In genomic region chr7:127192989-127193388, GRCm38 (mm10) we compare ENCODE assay signal across 25 mouse cellular contexts. TPM values are rescaled to one million over a fixed set of nuclear protein-coding genes. Genes with fewer than 3 reads are reported as not detected.
DNase-seq lines count a peak whose midpoint lies in the region; ATAC-seq and TF ChIP-seq lines count a peak whose summit lies in the region.
"Had no signal": no experiment of that assay in that cellular context is flagged by ENCODE, and none has a peak within 500 bp of the region (broad histone marks: within the 10 kb centered on the region; RNA-seq: fewer than 3 reads in every experiment).

No protein-coding gene starts in this region.

- peaks cover 13% of the 10 kb centered on the region for H3K4me1 ChIP-seq in heart, embryonic 11.5 days (ENCODE audit: control insufficient read depth, insufficient read depth, low read length)
- peaks cover 7% of the 10 kb centered on the region for H3K4me1 ChIP-seq in liver, adult 2 months (ENCODE audit: control insufficient read depth, insufficient read depth, low read length)
- H3K4me1 ChIP-seq in liver, embryonic 12.5 days, result peaks cover 46% of the 10 kb centered on the region

- H3K9ac ChIP-seq in heart, embryonic 11.5 days (ENCODE audit: low read depth, low read length), result 0 out of 2 replicates have a peak overlapping the region, but pooled peaks have one; percentile 22
- no peak overlapping the region for H3K9ac ChIP-seq in liver, adult 2 months (ENCODE audit: low read depth, low read length)
- H3K9ac ChIP-seq in liver, embryonic 12.5 days, result no peak overlapping the region
- H3K9ac ChIP-seq: forebrain, embryonic 12.5 days; hindbrain, embryonic 15.5 days; liver, postnatal 0 days; neural tube, embryonic 13.5 days; stomach, embryonic 15.5 days had no signal

- no peak overlapping the region for H3K4me3 ChIP-seq in heart, embryonic 11.5 days (ENCODE audit: low read depth, low read length)
- H3K4me3 ChIP-seq in liver, adult 2 months (ENCODE audit: insufficient read depth, low read depth, low read length), result no peak overlapping the region
- no peak overlapping the region for H3K4me3 ChIP-seq in liver, embryonic 12.5 days
- H3K4me3 ChIP-seq: forebrain, embryonic 12.5 days; gastrocnemius, adult 2 months; heart, embryonic 10.5 days; hindbrain, embryonic 15.5 days; myocyte; neural tube, embryonic 13.5 days; stomach, embryonic 15.5 days had no signal

- peaks cover 2% of the 10 kb centered on the region; the same call in 1 of the 2 replicates for H3K79me2 ChIP-seq in liver, adult 2 months (ENCODE audit: control insufficient read depth, insufficient read depth, low read length)

- peaks cover 25% of the 10 kb centered on the region for H3K36me3 ChIP-seq in heart, embryonic 11.5 days (ENCODE audit: control insufficient read depth, insufficient read depth, low read length)
- peaks cover 3% of the 10 kb centered on the region for H3K36me3 ChIP-seq in liver, adult 2 months (ENCODE audit: control insufficient read depth, insufficient read depth, low read length)
- peaks cover 53% of the 10 kb centered on the region for H3K36me3 ChIP-seq in liver, embryonic 12.5 days

- no peak overlapping the region for H3K27ac ChIP-seq in heart, embryonic 11.5 days (ENCODE audit: low read depth, low read length)
- H3K27ac ChIP-seq in liver, adult 2 months (replicated peaks; ENCODE audit: insufficient read depth, low read depth, low read length), result no peak overlapping the region
- H3K27ac ChIP-seq in liver, embryonic 12.5 days, result no peak overlapping the region
- H3K27ac ChIP-seq: forebrain, embryonic 12.5 days; gastrocnemius, adult 2 months; heart, embryonic 10.5 days; hindbrain, embryonic 15.5 days; macrophage; neural tube, embryonic 13.5 days; stomach, embryonic 15.5 days had no signal

- H3K27me3 ChIP-seq in heart, embryonic 11.5 days (ENCODE audit: control insufficient read depth, insufficient read depth, low read length), result no peaks in the 10 kb centered on the region
- H3K27me3 ChIP-seq in liver, adult 2 months (ENCODE audit: control insufficient read depth, insufficient read depth, low read length), result no peaks in the 10 kb centered on the region
- no peaks in the 10 kb centered on the region for H3K27me3 ChIP-seq in liver, embryonic 12.5 days (replicated peaks)
- H3K27me3 ChIP-seq: forebrain, embryonic 12.5 days; hindbrain, embryonic 15.5 days; neural tube, embryonic 13.5 days; Patski; stomach, embryonic 15.5 days had no signal

- 95% methylated on average over 5 of the region's 5 CpGs for WGBS in heart, embryonic 11.5 days (ENCODE audit: insufficient replicate concordance)
- 91% methylated on average over 5 of the region's 5 CpGs for WGBS in liver, adult 2 months
- WGBS in liver, embryonic 12.5 days (ENCODE audit: insufficient replicate concordance), result 85% methylated on average over 5 of the region's 5 CpGs

- no peak for TF ChIP-seq CTCF in liver, adult 2 months (IDR thresholded peaks at IDR 0.05; ENCODE audit: low read depth, low read length)

- ATAC-seq in heart, embryonic 11.5 days (replicated peaks; ENCODE audit: insufficient number of reproducible peaks, low FRiP score, low TSS enrichment), result no peak
- ATAC-seq in liver, embryonic 12.5 days, result no peak
- ATAC-seq: CD4-positive, CD25-positive, alpha-beta regulatory T cell, adult 4 months; liver, postnatal 0 days; lung, postnatal 0 days; midbrain, embryonic 16.5 days; Patski had no signal

- no peak for DNase-seq in heart, adult 9 months (ENCODE audit: low spot score in 2 of 2)
- DNase-seq in liver, adult 2 months (ENCODE audit: extremely low read depth, low read depth, low spot score), result peak; percentile 24
- DNase-seq in kidney, postnatal 10 days, result peak; percentile 57
- no peak for DNase-seq in spleen, postnatal 10 days (ENCODE audit: low spot score in 2 of 2)
- DNase-seq in urinary bladder, postnatal 14 days (ENCODE audit: low spot score), result no peak
- DNase-seq: cerebellum, adult 11 months; cerebellum, postnatal 14 days; gastrocnemius, adult 2 months; liver, postnatal 0 days; retina, postnatal 1 day; thymus, postnatal 36 days had no signal

- no peaks in the 10 kb centered on the region for H3K9me3 ChIP-seq in heart, embryonic 11.5 days (replicated peaks; ENCODE audit: control insufficient read depth, low read length)
- no peaks in the 10 kb centered on the region for H3K9me3 ChIP-seq in liver, embryonic 12.5 days (replicated peaks)
- H3K9me3 ChIP-seq: forebrain, embryonic 12.5 days; G1E; heart, embryonic 10.5 days; hindbrain, embryonic 15.5 days; neural tube, embryonic 13.5 days; stomach, embryonic 15.5 days had no signal

- H3K4me2 ChIP-seq in heart, embryonic 11.5 days, result no peak overlapping the region
- no peak overlapping the region for H3K4me2 ChIP-seq in liver, embryonic 12.5 days
- H3K4me2 ChIP-seq: forebrain, embryonic 12.5 days; hindbrain, embryonic 15.5 days; neural tube, embryonic 13.5 days; stomach, embryonic 15.5 days had no signal

- TF ChIP-seq POLR2A in liver, adult 2 months (IDR thresholded peaks at IDR 0.05; ENCODE audit: extremely low read depth, insufficient read depth, low read length), result no peak

RNA-seq across cellular contexts. Expression of gene Cd2bp2, which starts 2.9 kb away (rescaled TPM):
- polyA plus RNA-seq in heart, embryonic 11.5 days (2014; fragmentation: Nextera tagmentation; extraction: Ambion mirVana), result 41.7 and 41.8 TPM in 2 replicates
- 12.4 and 12.6 TPM in 2 replicates for total RNA-seq in liver, adult 2 months (2014; rRNA removed)
- 10.1 and 11.8 TPM in 2 replicates for polyA plus RNA-seq in liver, adult 2 months (2012; rRNA removed)
- polyA plus RNA-seq in liver, embryonic 12.5 days (2016; fragmentation: Nextera tagmentation; extraction: Ambion mirVana), result 35.0 and 36.0 TPM in 2 replicates

RNA-seq across cellular contexts. Expression of gene Tbc1d10b, which starts 15.3 kb away (rescaled TPM):
- 17.5 and 23.7 TPM in 2 replicates for polyA plus RNA-seq in heart, embryonic 11.5 days (2014; fragmentation: Nextera tagmentation; extraction: Ambion mirVana)
- total RNA-seq in liver, adult 2 months (2014; rRNA removed), result 5.3 and 7.0 TPM in 2 replicates
- 7.3 and 9.5 TPM in 2 replicates for polyA plus RNA-seq in liver, adult 2 months (2012; rRNA removed)
- 26.7 and 30.9 TPM in 2 replicates for polyA plus RNA-seq in liver, embryonic 12.5 days (2016; fragmentation: Nextera tagmentation; extraction: Ambion mirVana)

RNA-seq across cellular contexts. Expression of gene Mylpf, which starts 15.7 kb away (rescaled TPM):
- polyA plus RNA-seq in heart, embryonic 11.5 days (2014; fragmentation: Nextera tagmentation; extraction: Ambion mirVana), result 27.8 and 37.5 TPM in 2 replicates
- total RNA-seq in liver, adult 2 months (2014; rRNA removed), result 1.5 and 8.6 TPM in 2 replicates
- 0.71 and 0.93 TPM in 2 replicates for polyA plus RNA-seq in liver, adult 2 months (2012; rRNA removed)
- 37.6 and 41.4 TPM in 2 replicates for polyA plus RNA-seq in liver, embryonic 12.5 days (2016; fragmentation: Nextera tagmentation; extraction: Ambion mirVana)

RNA-seq across cellular contexts. Expression of gene Zfp553, which starts 39.9 kb away (rescaled TPM):
- polyA plus RNA-seq in heart, embryonic 11.5 days (2014; fragmentation: Nextera tagmentation; extraction: Ambion mirVana), result 12.3 and 14.6 TPM in 2 replicates
- total RNA-seq in liver, adult 2 months (2014; rRNA removed), result 2.3 and 2.9 TPM in 2 replicates
- polyA plus RNA-seq in liver, adult 2 months (2012; rRNA removed), result 3.5 and 4.5 TPM in 2 replicates
- 13.7 and 14.2 TPM in 2 replicates for polyA plus RNA-seq in liver, embryonic 12.5 days (2016; fragmentation: Nextera tagmentation; extraction: Ambion mirVana)

RNA-seq across cellular contexts. Expression of gene Sept1, which starts 39.9 kb away (rescaled TPM):
- polyA plus RNA-seq in heart, embryonic 11.5 days (2014; fragmentation: Nextera tagmentation; extraction: Ambion mirVana), result 19.8 and 23.1 TPM in 2 replicates
- total RNA-seq in liver, adult 2 months (2014; rRNA removed), result 1.4 and 1.5 TPM in 2 replicates
- polyA plus RNA-seq in liver, adult 2 months (2012; rRNA removed), result 3.5 and 4.0 TPM in 2 replicates
- polyA plus RNA-seq in liver, embryonic 12.5 days (2016; fragmentation: Nextera tagmentation; extraction: Ambion mirVana), result 10.6 and 13.6 TPM in 2 replicates

Comparison
In these comparisons a context has a peak if more than half of its experiments do, and no peak if none do; other contexts are left out.
1. RNA of gene Mylpf, which starts 15.7 kb away (polyA plus RNA-seq): 37.6 to 41.4 TPM in liver, embryonic 12.5 days and 27.8 to 37.5 TPM in heart, embryonic 11.5 days; 0.71 to 0.93 TPM in liver, adult 2 months; every median in the first group is over 10 times any median in the second.
2. DNase-seq: peak in liver, adult 2 months (single experiment) and kidney, postnatal 10 days (single experiment); none in heart, adult 9 months (0 of 2), spleen, postnatal 10 days (0 of 2) and urinary bladder, postnatal 14 days (single experiment).